Mouse (Mus musculus) liver, adult 2 months (tissue): ENCODE measurements around the gene Mical2. TPM values are rescaled to one million over a fixed set of nuclear protein-coding genes. Genes with fewer than 3 reads are reported as not detected.
A peak's percentile ranks its signal among the peaks of the same experiment; 100 is the strongest.

Source experiments
- DNase-seq: peaks from one replicate; pipeline ENCODE4 v3.0.0-alpha.2; 2011; ENCODE audit warnings: low read depth, low spot score; ENCODE audit errors: extremely low read depth
- H3K27ac ChIP-seq: fragments of 200-500 bp; replicated peaks from 2 replicates; pipeline ENCODE4 v1.5.1; 2012; ENCODE audit warnings: low read depth, mild to moderate bottlenecking, control low read depth, inconsistent platforms, low read length; ENCODE audit not compliant: insufficient read depth
- H3K27me3 ChIP-seq: fragments of 200-500 bp; 2 replicates; pipeline ENCODE4 v1.6.1; 2012; ENCODE audit warnings: mild to moderate bottlenecking, moderate library complexity, low read length, inconsistent platforms; ENCODE audit not compliant: control insufficient read depth, insufficient read depth
- H3K36me3 ChIP-seq: fragments of 200-500 bp; 2 replicates; pipeline ENCODE4 v1.6.1; 2012; ENCODE audit warnings: low read length, inconsistent platforms; ENCODE audit not compliant: control insufficient read depth, insufficient read depth
- H3K4me1 ChIP-seq: fragments of 200-500 bp; 2 replicates; pipeline ENCODE4 v1.6.1; 2011; ENCODE audit warnings: low read length; ENCODE audit not compliant: control insufficient read depth, insufficient read depth
- H3K4me3 ChIP-seq: fragments of 200-500 bp; 2 replicates; pipeline ENCODE4 v1.5.1; 2011; ENCODE audit warnings: low read depth, mild to moderate bottlenecking, control low read depth, low read length, moderate library complexity; ENCODE audit not compliant: insufficient read depth
- H3K79me2 ChIP-seq: fragments of 200-500 bp; 2 replicates; pipeline ENCODE4 v1.6.1; 2012; ENCODE audit warnings: inconsistent platforms, mild to moderate bottlenecking, low read length, moderate library complexity; ENCODE audit not compliant: control insufficient read depth, insufficient read depth
- H3K9ac ChIP-seq: fragments of 200-500 bp; 2 replicates; pipeline ENCODE4 v1.6.1; 2012; ENCODE audit warnings: low read depth, mild to moderate bottlenecking, control low read depth, inconsistent platforms, low read length
- CTCF ChIP-seq: fragments of 200-500 bp; IDR thresholded peaks from 2 replicates; pipeline ENCODE4 v1.5.1; 2011; ENCODE audit warnings: low read depth, low read length, control low read depth
- POLR2A ChIP-seq: fragments of 200-500 bp; IDR thresholded peaks from 2 replicates; pipeline ENCODE4 v1.6.1; 2011; ENCODE audit warnings: low read length, control low read depth; ENCODE audit not compliant: insufficient read depth; ENCODE audit errors: extremely low read depth
- WGBS: fragments of 180-500 bp; shearing (Covaris S2); methylation state at CpG from one replicate; pipeline ENCODE4 v1.1.7; 2018; 5-methylcytosine and 5-hydroxymethylcytosine counted together
- polyA plus RNA-seq: library from polyadenylated mRNA; depleted of rRNA; stranded (reverse); fragments of >200 nt; gene quantifications from 2 replicates; pipeline ENCODE4 v1.2.3, GENCODE M21; 2012
- total RNA-seq: library from RNA; depleted of rRNA; stranded (reverse); fragments of >200 nt; gene quantifications from 2 replicates; pipeline ENCODE4 v1.2.3, GENCODE M21; 2014

Gene Mical2
- total and polyA plus RNA-seq, 2 experiments, result 4.1 to 6.9 TPM

- peaks cover 15% of the 10 kb centered on the region; the same call in 1 of the 2 replicates for H3K4me1 ChIP-seq
- H3K79me2 ChIP-seq, result no peaks in the 10 kb centered on the region; the same call in 1 of the 2 replicates
- peaks cover 4% of the 10 kb centered on the region; the same call in 1 of the 2 replicates for H3K36me3 ChIP-seq
- WGBS, result 48% methylated on average over 5 of the region's 5 CpGs
- TF ChIP-seq CTCF (no peak), POLR2A (no peak)
- no peak overlapping the region for H3K9ac ChIP-seq
- no peaks in the 10 kb centered on the region for H3K27me3 ChIP-seq
- H3K4me3 ChIP-seq, result no peak overlapping the region
- no peak overlapping the region for H3K27ac ChIP-seq
- DNase-seq, result no peak
Observed at GRCm38 (mm10) chr7:112300141-112300540, 74.5 kb downstream of the Mical2 start.

GRCm38 (mm10) chr7:112301052-112301451, 75.4 kb downstream of the Mical2 start:
- DNase-seq, result no peak
- no peak overlapping the region for H3K27ac ChIP-seq
- TF ChIP-seq CTCF, result peak; percentile 74
- no peak for TF ChIP-seq POLR2A
- H3K27me3 ChIP-seq, result no peaks in the 10 kb centered on the region
- peaks cover 15% of the 10 kb centered on the region; the same call in 1 of the 2 replicates for H3K4me1 ChIP-seq
- H3K79me2 ChIP-seq, result no peaks in the 10 kb centered on the region; the same call in 1 of the 2 replicates
- H3K4me3 ChIP-seq, result no peak overlapping the region
- peaks cover 4% of the 10 kb centered on the region; the same call in 1 of the 2 replicates for H3K36me3 ChIP-seq
- H3K9ac ChIP-seq, result no peak overlapping the region

- WGBS, result 96% methylated on average over 8 of the region's 8 CpGs
- Histone ChIP-seq H3K4me1 (peaks cover 8% of the 10 kb centered on the region; the same call in 1 of the 2 replicates), H3K36me3 (peaks cover 8% of the 10 kb centered on the region; the same call in 1 of the 2 replicates), H3K9ac (no peak overlapping the region), H3K27ac (no peak overlapping the region), H3K4me3 (no peak overlapping the region), H3K27me3 (no peaks in the 10 kb centered on the region), H3K79me2 (no peaks in the 10 kb centered on the region; the same call in 1 of the 2 replicates)
- DNase-seq, result no peak
- TF ChIP-seq CTCF, result no peak
- TF ChIP-seq POLR2A, result no peak
Observed at GRCm38 (mm10) chr7:112304382-112304781, 78.7 kb downstream of the Mical2 start.

GRCm38 (mm10) chr7:112309289-112310016, 83.8 kb downstream of the Mical2 start:
- TF ChIP-seq CTCF (no peak), POLR2A (no peak)
- Histone ChIP-seq H3K79me2 (no peaks in the 10 kb centered on the region), H3K4me1 (no peaks in the 10 kb centered on the region), H3K27ac (no peak overlapping the region), H3K27me3 (no peaks in the 10 kb centered on the region), H3K4me3 (no peak overlapping the region), H3K9ac (no peak overlapping the region), H3K36me3 (peaks cover 23% of the 10 kb centered on the region)
- 92% methylated on average over 11 of the region's 11 CpGs for WGBS
- no peak for DNase-seq

GRCm38 (mm10) chr7:112310017-112310360, 84.3 kb downstream of the Mical2 start:
- no peak for DNase-seq
- no peak for TF ChIP-seq CTCF
- no peak for TF ChIP-seq POLR2A
- Histone ChIP-seq H3K9ac (no peak overlapping the region), H3K27me3 (no peaks in the 10 kb centered on the region), H3K4me1 (no peaks in the 10 kb centered on the region), H3K79me2 (no peaks in the 10 kb centered on the region), H3K36me3 (peaks cover 23% of the 10 kb centered on the region), H3K4me3 (no peak overlapping the region), H3K27ac (no peak overlapping the region)
- 93% methylated on average over 4 of the region's 4 CpGs for WGBS

- Histone ChIP-seq H3K36me3 (peaks cover 22% of the 10 kb centered on the region), H3K27ac (no peak overlapping the region), H3K4me1 (no peaks in the 10 kb centered on the region), H3K79me2 (no peaks in the 10 kb centered on the region), H3K27me3 (no peaks in the 10 kb centered on the region), H3K4me3 (no peak overlapping the region), H3K9ac (no peak overlapping the region)
- no peak for DNase-seq
- TF ChIP-seq POLR2A, result no peak
- no peak for TF ChIP-seq CTCF
- WGBS, result 84% methylated on average over 5 of the region's 5 CpGs
Observed at GRCm38 (mm10) chr7:112313211-112313610, 87.6 kb downstream of the Mical2 start.
